Mouse (Mus musculus): ENCODE data around the gene Mrpl50.
"Not testable (repeated sequence)": the region's sequence is repeated elsewhere in the genome, so short reads cannot be mapped to it uniquely, and the experiment has no call there.

The Mrpl50 gene

GRCm38 (mm10) chr4:49506386-49506785 lies 14.5 kb downstream of the Mrpl50 start, which contains the start of gene Baat:
Baat (minus strand) TSS chr4:49506557.
- peak; percentile 43 for DNase-seq

- DNase-seq, result no peak
These were observed 17.3 kb downstream of the Mrpl50 start for GRCm38 (mm10) chr4:49503563-49503962.

- DNase-seq, result peak; percentile 41
These were observed 34.8 kb downstream of the Mrpl50 start for GRCm38 (mm10) chr4:49485934-49486650.

GRCm38 (mm10) chr4:49485442-49485841 lies 35.5 kb downstream of the Mrpl50 start:
- peak; percentile 90 for DNase-seq

DNA sequence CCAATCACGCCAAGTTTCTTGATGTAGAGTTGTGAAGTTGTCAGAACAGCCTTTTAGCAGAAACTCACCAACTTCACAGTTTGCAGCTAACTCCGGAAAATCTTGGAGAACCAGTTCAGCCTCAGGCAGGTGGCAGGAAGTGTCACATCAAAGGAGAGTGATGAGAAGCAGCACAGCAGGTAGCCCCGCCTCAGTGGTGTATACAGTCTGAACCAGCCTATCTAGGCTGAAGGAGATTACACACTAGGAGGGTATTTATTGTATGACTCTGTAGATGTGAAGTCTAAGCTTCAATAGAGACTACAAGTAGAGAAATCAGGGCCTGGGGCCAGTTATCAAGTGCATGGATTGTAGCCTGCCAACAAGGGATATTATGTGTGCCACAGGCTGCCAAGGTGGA lies 40.0 kb downstream of the Mrpl50 start:
- no peak for DNase-seq

GRCm38 (mm10) chr4:49480104-49480760 lies 40.7 kb downstream of the Mrpl50 start:
- DNase-seq, result peak; percentile 34

DNA sequence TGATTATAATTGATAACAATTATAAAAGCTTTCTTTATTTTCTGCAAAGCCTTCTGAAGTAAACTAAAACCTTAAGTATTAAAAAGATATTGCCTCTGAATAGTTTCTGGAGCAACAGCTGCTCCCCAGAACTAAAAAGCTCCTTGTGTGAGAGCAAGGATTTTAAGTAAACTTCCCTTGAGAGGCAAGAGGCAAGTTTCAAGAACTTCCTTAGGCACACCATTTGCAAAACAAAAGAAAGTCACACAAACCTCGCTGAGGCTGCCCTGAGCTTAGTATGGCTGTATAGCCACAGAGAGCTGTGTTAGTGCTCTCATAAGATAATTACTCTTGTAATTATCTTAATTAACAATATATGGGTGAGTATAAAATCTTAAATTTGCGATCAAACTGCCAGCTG lies 41.9 kb downstream of the Mrpl50 start:
- DNase-seq, result not testable (repeated sequence)

GRCm38 (mm10) chr4:49478118-49478877 lies 42.6 kb downstream of the Mrpl50 start:
- DNase-seq, result peak; percentile 39

DNA sequence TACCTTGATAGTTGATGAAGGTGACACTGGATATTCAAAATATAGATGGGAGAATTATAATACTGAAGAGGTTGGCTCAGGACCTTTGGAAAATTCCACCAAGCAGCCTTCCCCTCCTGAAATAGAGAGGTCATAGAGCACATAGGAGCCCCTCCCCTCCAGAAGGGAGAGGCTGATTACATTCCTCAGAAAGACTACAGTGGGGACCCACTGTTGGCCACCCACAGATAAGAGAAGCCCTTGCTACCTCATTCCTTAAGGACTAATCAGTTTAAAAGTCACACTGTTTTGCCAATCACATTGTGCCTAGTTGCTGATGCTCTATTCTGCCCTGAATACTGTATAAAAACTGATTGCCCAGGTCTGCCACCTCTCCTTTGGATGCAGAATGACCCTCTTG lies 46.3 kb downstream of the Mrpl50 start:
- no peak for DNase-seq

DNA sequence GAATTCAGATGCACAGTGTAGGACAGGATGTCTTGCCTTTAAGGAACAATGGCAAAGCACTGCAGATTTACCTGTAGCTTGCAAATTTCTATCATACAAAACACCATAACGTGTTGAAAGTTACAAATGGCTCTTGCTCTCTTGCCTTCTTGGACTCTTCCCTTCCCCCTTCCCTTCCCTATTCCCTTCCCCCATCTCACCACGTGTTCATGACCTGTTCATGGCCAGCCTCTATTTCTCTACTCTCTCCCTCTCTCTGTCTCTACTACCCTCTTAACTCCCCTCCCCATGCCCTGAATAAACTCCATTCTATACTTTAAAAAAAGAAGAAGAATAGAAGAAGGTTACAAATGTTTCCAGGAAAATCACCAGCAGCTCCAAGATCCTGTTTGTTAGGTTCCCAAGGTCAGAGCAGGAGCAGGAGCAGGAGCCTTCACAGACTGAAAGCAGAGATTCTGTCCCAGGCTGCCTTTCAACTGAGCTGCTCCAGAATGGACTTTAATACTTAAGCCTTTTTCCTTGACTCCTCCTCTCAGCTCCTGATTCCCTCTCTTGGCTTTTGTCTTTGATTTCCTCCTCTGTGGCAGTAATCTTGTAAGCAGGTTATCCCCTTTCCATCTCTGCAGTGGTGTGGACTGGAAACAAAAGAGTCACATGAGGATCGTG lies 47.3 kb downstream of the Mrpl50 start, which contains the start of gene Acnat1:
Acnat1 (minus strand) TSS at position 478 of the 666 bp plus-strand sequence.
- peak; percentile 84 for DNase-seq

DNA sequence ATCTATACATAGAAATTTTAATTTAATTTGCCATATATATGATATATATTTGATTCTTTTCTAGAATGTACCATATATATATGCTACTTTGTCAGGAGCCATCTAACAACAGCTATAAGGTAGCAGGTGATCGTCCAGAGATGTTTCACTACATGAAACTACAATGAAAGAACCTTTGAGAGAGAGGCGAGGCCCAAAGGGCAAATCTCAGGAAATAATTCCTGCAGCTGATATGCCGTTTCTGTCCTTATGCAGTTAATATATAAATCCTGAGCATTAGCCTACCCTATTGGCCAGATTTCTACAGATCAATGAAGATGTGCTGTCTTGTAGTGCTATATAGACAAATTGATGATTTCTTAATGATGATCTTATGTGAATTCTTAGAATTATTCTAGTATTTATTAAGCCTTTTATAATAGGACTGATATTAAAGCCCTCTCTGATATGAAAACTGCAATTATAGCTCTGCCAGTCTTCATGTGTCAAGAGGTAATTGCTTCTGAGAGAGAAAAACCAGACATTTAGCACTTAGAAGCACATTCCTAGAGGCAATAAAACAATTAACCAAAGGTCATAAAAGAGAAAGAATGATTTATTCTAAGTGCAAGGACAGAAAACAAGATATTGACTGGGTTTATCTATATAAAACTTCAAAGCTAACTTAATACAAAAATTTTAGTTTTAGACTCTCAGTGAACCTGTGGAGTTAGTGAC lies 51.3 kb downstream of the Mrpl50 start:
- no peak for DNase-seq

DNA sequence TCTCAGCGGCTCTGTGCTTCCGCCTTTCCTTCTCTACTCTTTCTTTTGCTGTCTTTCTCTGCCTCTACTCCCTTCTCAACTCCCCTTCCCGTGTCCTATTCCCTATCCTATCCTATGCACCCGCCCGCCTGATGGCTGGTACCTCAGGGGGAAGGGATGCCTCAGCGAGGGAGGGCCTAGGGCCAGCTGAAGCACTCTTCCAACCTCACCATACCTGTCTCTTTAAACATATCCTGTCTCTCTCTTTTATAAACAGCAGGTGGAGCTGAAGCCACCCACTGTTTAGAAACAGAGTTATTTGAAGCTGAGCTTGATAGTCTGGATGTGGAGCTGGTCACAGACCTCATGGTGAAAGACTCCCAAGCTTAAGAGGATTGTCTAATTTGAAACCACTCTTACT lies 53.5 kb downstream of the Mrpl50 start:
- DNase-seq, result no peak
